Comparison of ENCODE assay signal across 8 mouse cellular contexts in the genomic region with DNA sequence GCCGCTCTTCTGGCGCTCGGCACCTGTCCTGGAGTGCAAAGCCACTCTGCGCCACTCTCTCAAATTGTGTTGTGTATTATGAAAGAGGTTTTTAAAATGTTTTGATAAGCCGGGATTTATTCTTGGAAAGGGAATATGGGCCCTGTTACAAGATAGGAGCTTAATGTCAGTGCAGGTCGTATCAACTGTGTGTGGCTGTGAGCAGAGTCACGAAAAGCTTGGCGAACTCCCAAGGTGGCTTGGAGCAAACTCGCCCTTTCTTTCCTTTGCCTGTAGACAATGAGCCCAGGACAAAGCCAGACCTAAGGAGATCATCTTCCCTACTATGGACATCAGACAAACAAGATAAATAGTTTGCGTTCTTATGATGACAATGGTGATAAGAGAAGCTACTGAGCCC.
A peak's percentile ranks its signal among the peaks of the same experiment; 100 is the strongest.
DNase-seq lines count a peak whose midpoint lies in the region; ATAC-seq lines count a peak whose summit lies in the region.
"Had no signal": no experiment of that assay in that cellular context is flagged by ENCODE, and none has a peak within 500 bp of the region (broad histone marks: within the 10 kb centered on the region; RNA-seq: fewer than 3 reads in every experiment).

No protein-coding gene starts in this region.

- H3K4me1 ChIP-seq in midbrain, embryonic 11.5 days (ENCODE audit: control insufficient read depth, insufficient read depth, low read length) = no peaks in the 10 kb centered on the region
- H3K4me1 ChIP-seq in midbrain, embryonic 13.5 days (replicated peaks) = peaks cover 14% of the 10 kb centered on the region; the same call in 1 of the 2 replicates
- H3K4me1 ChIP-seq in embryonic facial prominence, embryonic 14.5 days (ENCODE audit: control insufficient read depth, insufficient read depth, low read length) = peaks cover 26% of the 10 kb centered on the region
- H3K4me1 ChIP-seq in intestine, embryonic 15.5 days (replicated peaks) = peaks cover 19% of the 10 kb centered on the region
- H3K4me1 ChIP-seq in stomach, embryonic 16.5 days (ENCODE audit: control insufficient read depth, insufficient read depth, low read length) = peaks cover 31% of the 10 kb centered on the region

- H3K27ac ChIP-seq in midbrain, embryonic 11.5 days (ENCODE audit: low read depth, low read length) = no peak overlapping the region
- H3K27ac ChIP-seq in midbrain, embryonic 13.5 days = no peak overlapping the region
- no peak overlapping the region for H3K27ac ChIP-seq in embryonic facial prominence, embryonic 14.5 days (replicated peaks; ENCODE audit: low read depth, low read length)
- peak overlapping the region; percentile 84; the same call in 1 of the 2 replicates for H3K27ac ChIP-seq in intestine, embryonic 15.5 days
- peak overlapping the region; percentile 87 for H3K27ac ChIP-seq in stomach, embryonic 16.5 days (ENCODE audit: low read length)

- no peak for ATAC-seq in midbrain, embryonic 11.5 days (ENCODE audit: low FRiP score)
- ATAC-seq in midbrain, embryonic 13.5 days = no peak
- no peak for ATAC-seq in embryonic facial prominence, embryonic 14.5 days (ENCODE audit: low read depth)
- ATAC-seq in intestine, embryonic 15.5 days = no peak
- no peak for ATAC-seq in stomach, embryonic 16.5 days (ENCODE audit: insufficient read depth, low FRiP score)

- H3K4me2 ChIP-seq in midbrain, embryonic 11.5 days = no peak overlapping the region
- no peak overlapping the region for H3K4me2 ChIP-seq in midbrain, embryonic 13.5 days (replicated peaks)
- H3K4me2 ChIP-seq in embryonic facial prominence, embryonic 14.5 days (ENCODE audit: low read depth, low read length) = no peak overlapping the region
- no peak overlapping the region; the same call in 1 of the 2 replicates for H3K4me2 ChIP-seq in intestine, embryonic 15.5 days (replicated peaks)
- peak overlapping the region; percentile 42; the same call in 1 of the 2 replicates for H3K4me2 ChIP-seq in stomach, embryonic 16.5 days (ENCODE audit: low read depth, low read length)
- H3K4me2 ChIP-seq: liver, embryonic 11.5 days had no signal

- no peak overlapping the region for H3K9ac ChIP-seq in midbrain, embryonic 11.5 days (ENCODE audit: low read length)
- H3K9ac ChIP-seq in midbrain, embryonic 13.5 days (replicated peaks) = no peak overlapping the region
- H3K9ac ChIP-seq in embryonic facial prominence, embryonic 14.5 days (ENCODE audit: low read depth, low read length) = no peak overlapping the region
- H3K9ac ChIP-seq in intestine, embryonic 15.5 days = no peak overlapping the region
- peak overlapping the region; percentile 49; the same call in 1 of the 2 replicates for H3K9ac ChIP-seq in stomach, embryonic 16.5 days (ENCODE audit: low read length)

- peak; percentile 75 for DNase-seq in midbrain, embryonic 11.5 days (ENCODE audit: low spot score, missing footprints)
- DNase-seq in embryonic facial prominence, embryonic 14.5 days (ENCODE audit: low spot score) = peak; percentile 44
- DNase-seq in spleen, postnatal 10 days (ENCODE audit: low spot score in 2 of 2) = no peak
- DNase-seq in ovary, adult 18-20 months (ENCODE audit: low spot score) = no peak

- no peaks in the 10 kb centered on the region for H3K27me3 ChIP-seq in midbrain, embryonic 11.5 days (ENCODE audit: control insufficient read depth, insufficient read depth, low read length)
- no peaks in the 10 kb centered on the region for H3K27me3 ChIP-seq in midbrain, embryonic 13.5 days
- H3K27me3 ChIP-seq in embryonic facial prominence, embryonic 14.5 days (replicated peaks; ENCODE audit: control insufficient read depth, insufficient read depth, low read length) = no peaks in the 10 kb centered on the region
- H3K27me3 ChIP-seq in intestine, embryonic 15.5 days (replicated peaks) = no peaks in the 10 kb centered on the region
- H3K27me3 ChIP-seq in stomach, embryonic 16.5 days (ENCODE audit: control insufficient read depth, insufficient read depth, low read length) = no peaks in the 10 kb centered on the region

- no peak overlapping the region for H3K4me3 ChIP-seq in midbrain, embryonic 11.5 days (ENCODE audit: low read depth, low read length)
- H3K4me3 ChIP-seq in midbrain, embryonic 13.5 days (replicated peaks) = no peak overlapping the region
- H3K4me3 ChIP-seq in embryonic facial prominence, embryonic 14.5 days (ENCODE audit: low read depth, low read length) = no peak overlapping the region
- no peak overlapping the region for H3K4me3 ChIP-seq in intestine, embryonic 15.5 days (replicated peaks)
- no peak overlapping the region for H3K4me3 ChIP-seq in stomach, embryonic 16.5 days (replicated peaks; ENCODE audit: low read length)

- H3K9me3 ChIP-seq in midbrain, embryonic 11.5 days (ENCODE audit: control insufficient read depth, low read length) = no peaks in the 10 kb centered on the region
- no peaks in the 10 kb centered on the region for H3K9me3 ChIP-seq in midbrain, embryonic 13.5 days
- H3K9me3 ChIP-seq in embryonic facial prominence, embryonic 14.5 days (ENCODE audit: control insufficient read depth, low read length) = no peaks in the 10 kb centered on the region
- no peaks in the 10 kb centered on the region for H3K9me3 ChIP-seq in intestine, embryonic 15.5 days
- no peaks in the 10 kb centered on the region for H3K9me3 ChIP-seq in stomach, embryonic 16.5 days (replicated peaks; ENCODE audit: control insufficient read depth, low read length)

- 77% methylated on average over 10 of the region's 10 CpGs for WGBS in midbrain, embryonic 11.5 days
- WGBS in midbrain, embryonic 13.5 days = 75% methylated on average over 10 of the region's 10 CpGs
- WGBS in embryonic facial prominence, embryonic 14.5 days = 53% methylated on average over 10 of the region's 10 CpGs
- WGBS in intestine, embryonic 15.5 days = 47% methylated on average over 10 of the region's 10 CpGs
- 37% methylated on average over 10 of the region's 10 CpGs for WGBS in stomach, embryonic 16.5 days

- no peaks in the 10 kb centered on the region for H3K36me3 ChIP-seq in midbrain, embryonic 11.5 days (ENCODE audit: control insufficient read depth, insufficient read depth, low read length)
- no peaks in the 10 kb centered on the region for H3K36me3 ChIP-seq in midbrain, embryonic 13.5 days
- no peaks in the 10 kb centered on the region for H3K36me3 ChIP-seq in embryonic facial prominence, embryonic 14.5 days (ENCODE audit: control insufficient read depth, insufficient read depth, low read length)
- H3K36me3 ChIP-seq in intestine, embryonic 15.5 days = no peaks in the 10 kb centered on the region
- H3K36me3 ChIP-seq in stomach, embryonic 16.5 days (ENCODE audit: control insufficient read depth, insufficient read depth, low read length) = no peaks in the 10 kb centered on the region

Comparison
In these comparisons a context has a peak if more than half of its experiments do, and no peak if none do; other contexts are left out.
1. DNase-seq: peak in midbrain, embryonic 11.5 days (single experiment) and embryonic facial prominence, embryonic 14.5 days (single experiment); none in spleen, postnatal 10 days (0 of 2) and ovary, adult 18-20 months (single experiment).
2. H3K27ac ChIP-seq: peak in intestine, embryonic 15.5 days (single experiment) and stomach, embryonic 16.5 days (single experiment); none in midbrain, embryonic 11.5 days (single experiment), midbrain, embryonic 13.5 days (single experiment) and embryonic facial prominence, embryonic 14.5 days (single experiment).